Mouse (Mus musculus) urinary bladder, postnatal 4 days (tissue): ENCODE measurements around the gene Hist1h2an.
A peak's percentile ranks its signal among the peaks of the same experiment; 100 is the strongest.
"Not testable (repeated sequence)": the region's sequence is repeated elsewhere in the genome, so short reads cannot be mapped to it uniquely, and the experiment has no call there.

Source experiments
- DNase-seq, 2 experiments: peaks; one replicate each; pipeline ENCODE4 v3.0.0; 2021 to 2022; ENCODE audit warnings: low spot score in 2 of 2

Gene Hist1h2an

GRCm38 (mm10) chr13:21786899-21787629 is at the start of gene Hist1h2an, which contains the start of gene Hist1h2bp:
Hist1h2an (minus strand) TSS chr13:21787218.
Hist1h2bp (plus strand) TSS chr13:21787461.
- peak; percentile 79 to 81 for DNase-seq

- DNase-seq: not testable (repeated sequence)
These were observed 46.4 kb upstream of the Hist1h2an start, which contains the start of the genes Hist1h2ap and Hist1h2br for GRCm38 (mm10) chr13:21833461-21833860. Hist1h2ap (minus strand) TSS chr13:21833507. Hist1h2br (plus strand) TSS chr13:21833743.

GRCm38 (mm10) chr13:21831418-21832394 is 44.7 kb upstream of the Hist1h2an start, which contains the start of gene Hist1h4n:
Hist1h4n (minus strand) TSS chr13:21832196.
- DNase-seq: not testable (repeated sequence)

GRCm38 (mm10) chr13:21830344-21830743 is 43.3 kb upstream of the Hist1h2an start:
- no peak for DNase-seq

GRCm38 (mm10) chr13:21828511-21828910 is 41.5 kb upstream of the Hist1h2an start:
- DNase-seq: no peak

- DNase-seq: not testable (repeated sequence)
These were observed 33.3 kb upstream of the Hist1h2an start for GRCm38 (mm10) chr13:21820082-21820890.

GRCm38 (mm10) chr13:21812092-21812491 is 25.1 kb upstream of the Hist1h2an start:
- DNase-seq: not testable (repeated sequence)

- not testable (repeated sequence) for DNase-seq
These were observed 24.5 kb upstream of the Hist1h2an start, which contains the start of gene Hist1h4m for GRCm38 (mm10) chr13:21811539-21811938. Hist1h4m (plus strand) TSS chr13:21811746.

- DNase-seq: not testable (repeated sequence)
These were observed 24.1 kb upstream of the Hist1h2an start for GRCm38 (mm10) chr13:21811074-21811473.

GRCm38 (mm10) chr13:21810073-21810472 is 23.1 kb upstream of the Hist1h2an start, which contains the start of the genes Hist1h2bq and Hist1h2ao:
Hist1h2bq (minus strand) TSS chr13:21810197.
Hist1h2ao (plus strand) TSS chr13:21810465.
- DNase-seq: not testable (repeated sequence)

GRCm38 (mm10) chr13:21803058-21803457 is 16.0 kb upstream of the Hist1h2an start:
- DNase-seq: not testable (repeated sequence)

GRCm38 (mm10) chr13:21797163-21797562 is 10.1 kb upstream of the Hist1h2an start:
- not testable (repeated sequence) for DNase-seq

GRCm38 (mm10) chr13:21795584-21795983 is 8.6 kb upstream of the Hist1h2an start:
- DNase-seq: no peak

GRCm38 (mm10) chr13:21790601-21791283 is 3.7 kb upstream of the Hist1h2an start:
- no peak for DNase-seq

GRCm38 (mm10) chr13:21789925-21790324 is 2.9 kb upstream of the Hist1h2an start:
- no peak for DNase-seq

GRCm38 (mm10) chr13:21787760-21788593 is 959 bp upstream of the Hist1h2an start:
- no peak for DNase-seq

GRCm38 (mm10) chr13:21786189-21786898 is 674 bp downstream of the Hist1h2an start:
- DNase-seq: no peak

- DNase-seq: no peak
These were observed 2.7 kb downstream of the Hist1h2an start for GRCm38 (mm10) chr13:21784311-21784710.

GRCm38 (mm10) chr13:21783734-21784161 is 3.3 kb downstream of the Hist1h2an start:
- DNase-seq: no peak
